Mouse (Mus musculus) adrenal gland, adult (tissue): Measurements from ENCODE around the gene Usp10.
A peak's percentile ranks its signal among the peaks of the same experiment; 100 is the strongest.

ENCODE experiments used
- DNase-seq, 2 experiments: peaks; one replicate each; pipeline ENCODE4 v3.0.0; 2022 to 2023; ENCODE audit warnings: low spot score in 1 of 2; ENCODE audit not compliant: inconsistent age in 2 of 2

Gene Usp10

GRCm38 (mm10) chr8:119909944-119910546 lies at the start of gene Usp10:
Usp10 (plus strand) TSS chr8:119910360.
- DNase-seq = no peak

- peak; percentile 98 to 100 for DNase-seq
Measured at GRCm38 (mm10) chr8:119861706-119862389, 48.3 kb upstream of the Usp10 start, which contains the start of gene Klhl36. Klhl36 (plus strand) TSS chr8:119862266.

- no peak for DNase-seq
Measured at GRCm38 (mm10) chr8:119862390-119862734, 47.8 kb upstream of the Usp10 start.

- DNase-seq = no peak
Measured at GRCm38 (mm10) chr8:119862749-119863148, 47.4 kb upstream of the Usp10 start.

- no peak for DNase-seq
Measured at GRCm38 (mm10) chr8:119869616-119870015, 40.5 kb upstream of the Usp10 start.

GRCm38 (mm10) chr8:119873181-119873580 lies 37.0 kb upstream of the Usp10 start:
- no peak for DNase-seq

GRCm38 (mm10) chr8:119881301-119881700 lies 28.9 kb upstream of the Usp10 start:
- DNase-seq = no peak

- no peak for DNase-seq
Measured at GRCm38 (mm10) chr8:119881917-119882316, 28.2 kb upstream of the Usp10 start.

GRCm38 (mm10) chr8:119883281-119883680 lies 26.9 kb upstream of the Usp10 start:
- DNase-seq = no peak

- DNase-seq = peak; percentile 81 to 89
Measured at GRCm38 (mm10) chr8:119885612-119886011, 24.5 kb upstream of the Usp10 start.

- peak; percentile 50 to 83 for DNase-seq
Measured at GRCm38 (mm10) chr8:119887130-119887529, 23.0 kb upstream of the Usp10 start.

GRCm38 (mm10) chr8:119888012-119888411 lies 22.1 kb upstream of the Usp10 start:
- no peak for DNase-seq

GRCm38 (mm10) chr8:119897069-119897468 lies 13.1 kb upstream of the Usp10 start:
- no peak for DNase-seq

- DNase-seq = peak; percentile 64 to 74
Measured at GRCm38 (mm10) chr8:119897933-119898332, 12.2 kb upstream of the Usp10 start.

GRCm38 (mm10) chr8:119901349-119901748 lies 8.8 kb upstream of the Usp10 start:
- DNase-seq = no peak

- peak; percentile 80 to 89 for DNase-seq
Measured at GRCm38 (mm10) chr8:119901952-119902351, 8.2 kb upstream of the Usp10 start.

GRCm38 (mm10) chr8:119904323-119904911 lies 5.7 kb upstream of the Usp10 start:
- peak; percentile 65 to 71 for DNase-seq

GRCm38 (mm10) chr8:119910547-119911257 lies 542 bp downstream of the Usp10 start, which contains the start of gene Gm20388:
Gm20388 (plus strand) TSS chr8:119910841.
- peak; percentile 93 to 98 for DNase-seq

- DNase-seq = no peak
Measured at GRCm38 (mm10) chr8:119911258-119911962, 1.2 kb downstream of the Usp10 start.

GRCm38 (mm10) chr8:119912643-119913042 lies 2.5 kb downstream of the Usp10 start:
- no peak for DNase-seq

GRCm38 (mm10) chr8:119913181-119913580 lies 3.0 kb downstream of the Usp10 start:
- no peak for DNase-seq
